Comparison of ENCODE assay signal across 8 mouse cellular contexts in the genomic region with DNA sequence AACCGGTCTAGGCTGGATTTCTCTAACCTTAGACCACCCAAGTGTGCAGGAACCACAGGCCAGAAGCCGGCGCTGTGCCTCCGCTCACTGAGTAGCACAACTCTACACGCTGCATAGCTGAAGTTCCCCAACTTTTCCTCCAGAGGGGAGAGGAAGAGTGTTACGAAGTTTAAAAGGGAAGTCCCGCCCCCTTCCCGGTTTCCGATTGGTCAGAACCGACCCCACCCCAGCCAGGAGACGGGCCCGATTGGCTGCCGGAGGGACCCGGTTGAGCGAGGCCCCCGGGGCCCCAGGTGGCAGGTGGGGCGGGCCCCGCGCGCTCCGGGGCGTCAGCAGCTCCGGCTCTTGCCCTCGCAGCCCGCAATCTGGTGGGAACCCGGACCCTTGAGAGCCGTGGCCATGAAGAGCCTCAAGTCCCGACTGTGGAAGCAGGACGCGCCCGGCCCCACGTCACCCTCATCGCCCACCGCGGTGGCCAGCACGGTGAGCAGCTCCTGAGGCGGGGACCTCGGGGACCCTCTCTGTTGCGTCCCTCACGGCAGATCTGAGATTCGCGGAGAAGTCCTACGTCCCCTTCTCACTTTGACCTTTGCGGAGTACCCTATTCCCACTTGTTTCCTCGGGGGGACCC. TPM values are rescaled to one million over a fixed set of nuclear protein-coding genes. Genes with fewer than 3 reads are reported as not detected.
A peak's percentile ranks its signal among the peaks of the same experiment; 100 is the strongest.
DNase-seq lines count a peak whose midpoint lies in the region; ATAC-seq and TF ChIP-seq lines count a peak whose summit lies in the region.

A gene (plus strand): TSS at position 333 of the 631 bp plus-strand sequence.

- WGBS in lung, embryonic 14.5 days: under 1% methylated on average over 45 of the region's 45 CpGs

- peak within 1 kb of the TSS; percentile 79 for H3K9ac ChIP-seq in lung, embryonic 14.5 days

- peaks cover 8% of the 10 kb centered on the region; the same call in 1 of the 2 replicates for H3K4me1 ChIP-seq in lung, embryonic 14.5 days (ENCODE audit: insufficient read depth)

- DNase-seq in NIH3T3 (ENCODE audit: low read depth): peak; percentile 95
- DNase-seq in cerebellum, adult 9-10 months: peak; percentile 56
- DNase-seq in frontal cortex, adult 2 months (ENCODE audit: extremely low spot score in 1 of 2, low spot score in 1 of 2): peak; percentile 62 to 85
- DNase-seq in layer of hippocampus, adult 9-10 months (ENCODE audit: low spot score): peak; percentile 25
- peak; percentile 98 for DNase-seq in lung, embryonic 14.5 days
- DNase-seq in ovary, postnatal 36 days (ENCODE audit: low spot score): peak; percentile 92
- peak; percentile 64 for DNase-seq in thymus, postnatal 25 days

- peak within 1 kb of the TSS; percentile 94 for H3K27ac ChIP-seq in lung, embryonic 14.5 days (ENCODE audit: low read depth)

- H3K36me3 ChIP-seq in lung, embryonic 14.5 days (ENCODE audit: insufficient read depth): no peaks in the 10 kb centered on the region

- ATAC-seq in hematopoietic stem cell, adult 5-6 weeks (replicated peaks in 1 of 2; ENCODE audit: insufficient read depth in 1 of 2, low FRiP score in 2 of 2, low TSS enrichment in 1 of 2, low read depth in 1 of 2, poor library complexity in 2 of 2, severe bottlenecking in 2 of 2): peak; percentile 69 to 71
- ATAC-seq in lung, embryonic 14.5 days (ENCODE audit: insufficient read depth): peak; percentile 96

- H3K4me3 ChIP-seq in lung, embryonic 14.5 days (ENCODE audit: low read depth, low read length): peak within 1 kb of the TSS; percentile 86

- H3K9me3 ChIP-seq in lung, embryonic 14.5 days (ENCODE audit: low read depth, low read length): no peaks in the 10 kb centered on the region

- H3K27me3 ChIP-seq in lung, embryonic 14.5 days (ENCODE audit: insufficient read depth, low read length): no peaks in the 10 kb centered on the region

- TF ChIP-seq CTCF in lung, embryonic 14.5 days (IDR thresholded peaks at IDR 0.05; ENCODE audit: low read depth): peak; percentile 79

- H3K4me2 ChIP-seq in lung, embryonic 14.5 days: peak within 1 kb of the TSS; percentile 91

RNA-seq across cellular contexts. Expression of the gene that starts here (rescaled TPM):
- 9.0 and 11.9 TPM in 2 replicates for polyA plus RNA-seq in frontal cortex, adult 2 months (2012; rRNA removed)
- 6.2 and 6.8 TPM in 2 replicates for total RNA-seq in hematopoietic stem cell, adult 5-6 weeks (2017)
- 16.1 and 28.3 TPM in 2 replicates for polyA plus RNA-seq in lung, embryonic 14.5 days (2014; fragmentation: Nextera tagmentation; extraction: Ambion mirVana)

Comparison
In these comparisons a context has a peak if more than half of its experiments do, and no peak if none do; other contexts are left out.
1. Peak in every context shown above with its lines: DNase-seq, ATAC-seq, H3K4me3 ChIP-seq and H3K27ac ChIP-seq.
2. DNase-seq: peak in every context shown above with its lines; median percentile 98 in lung, embryonic 14.5 days; 95 in NIH3T3; 92 in ovary, postnatal 36 days; 74 in frontal cortex, adult 2 months; 64 in thymus, postnatal 25 days; 56 in cerebellum, adult 9-10 months; 25 in layer of hippocampus, adult 9-10 months.